Mouse (Mus musculus): ENCODE data around the gene Git2.

- TF ChIP-seq CTCF (IDR thresholded peaks at IDR 0.05; ENCODE audit: low read depth): no peak
- TF ChIP-seq EP300 (IDR thresholded peaks at IDR 0.05; ENCODE audit: low read depth): no peak
Measured at GRCm38 (mm10) chr5:114759536-114760090, 15.7 kb downstream of the Git2 start.
